Mouse (Mus musculus): ENCODE measurements around the gene Dgkg. TPM values are rescaled to one million over a fixed set of nuclear protein-coding genes. Genes with fewer than 3 reads are reported as not detected.

Gene Dgkg
- polyA plus RNA-seq, 1 experiment = 44.3 TPM

DNA sequence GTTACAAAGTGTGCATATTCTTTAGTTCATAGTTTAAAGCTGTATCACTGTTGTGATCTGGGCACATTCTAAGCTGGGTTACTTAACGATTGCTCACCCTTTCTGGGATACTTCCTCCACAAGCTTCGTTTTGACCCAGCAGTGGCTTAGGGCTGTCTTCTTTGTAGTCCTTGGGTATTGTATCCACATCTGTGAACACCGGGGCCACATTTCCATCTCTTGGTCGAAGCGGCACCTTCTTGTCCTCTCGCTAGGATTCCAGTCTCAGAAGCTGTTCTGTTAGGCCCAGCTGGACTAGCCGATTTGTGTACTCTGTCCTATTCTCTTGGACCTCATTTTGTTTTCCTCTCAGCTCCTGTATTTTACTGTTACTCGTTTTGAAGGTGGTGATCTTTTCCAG is 13.6 kb downstream of the Dgkg start:
- no peak overlapping the region for H3K4me3 ChIP-seq (replicated peaks; ENCODE audit: insufficient read depth, low read depth, low read length)
- WGBS = 79% methylated on average over 8 of the region's 8 CpGs
- no peak overlapping the region for H3K27ac ChIP-seq (ENCODE audit: insufficient read depth, low read length)
- no peak for TF ChIP-seq POLR2A (IDR thresholded peaks at IDR 0.05; ENCODE audit: borderline replicate concordance, insufficient read depth, low read length)
- no peak for TF ChIP-seq CTCF (IDR thresholded peaks at IDR 0.05; ENCODE audit: borderline replicate concordance, insufficient read depth, low read depth, low read length)
- no peaks in the 10 kb centered on the region for H3K27me3 ChIP-seq (ENCODE audit: control insufficient read depth, insufficient read depth, low read length)
- DNase-seq = no peak
- H3K4me1 ChIP-seq (ENCODE audit: control insufficient read depth, insufficient read depth, low read length) = no peaks in the 10 kb centered on the region

DNA sequence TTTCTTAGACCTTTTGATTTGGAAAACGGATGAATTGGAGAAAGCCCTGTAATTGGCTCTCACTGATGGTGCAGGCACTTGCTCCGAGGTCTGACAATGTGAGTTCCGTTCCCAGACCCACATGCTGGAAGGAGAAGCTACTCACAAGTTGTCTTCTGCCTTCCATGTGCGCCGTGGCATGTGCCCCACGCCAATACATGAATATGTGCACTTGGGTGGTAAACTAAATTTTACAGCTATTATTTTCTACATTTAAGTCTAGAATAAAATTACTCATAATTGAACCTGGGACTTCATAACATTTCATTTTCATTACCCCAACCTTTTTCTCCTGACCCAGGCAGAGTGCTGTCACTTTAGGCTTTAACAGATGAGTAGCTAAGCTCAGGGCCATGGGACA is 14.1 kb downstream of the Dgkg start:
- DNase-seq = no peak
- no peaks in the 10 kb centered on the region for H3K27me3 ChIP-seq (ENCODE audit: control insufficient read depth, insufficient read depth, low read length)
- WGBS = 82% methylated on average over 6 of the region's 6 CpGs
- TF ChIP-seq POLR2A (IDR thresholded peaks at IDR 0.05; ENCODE audit: borderline replicate concordance, insufficient read depth, low read length) (no peak), CTCF (IDR thresholded peaks at IDR 0.05; ENCODE audit: borderline replicate concordance, insufficient read depth, low read depth, low read length) (no peak)
- no peaks in the 10 kb centered on the region for H3K4me1 ChIP-seq (ENCODE audit: control insufficient read depth, insufficient read depth, low read length)
- H3K4me3 ChIP-seq (replicated peaks; ENCODE audit: insufficient read depth, low read depth, low read length) = no peak overlapping the region
- no peak overlapping the region for H3K27ac ChIP-seq (ENCODE audit: insufficient read depth, low read length)

DNA sequence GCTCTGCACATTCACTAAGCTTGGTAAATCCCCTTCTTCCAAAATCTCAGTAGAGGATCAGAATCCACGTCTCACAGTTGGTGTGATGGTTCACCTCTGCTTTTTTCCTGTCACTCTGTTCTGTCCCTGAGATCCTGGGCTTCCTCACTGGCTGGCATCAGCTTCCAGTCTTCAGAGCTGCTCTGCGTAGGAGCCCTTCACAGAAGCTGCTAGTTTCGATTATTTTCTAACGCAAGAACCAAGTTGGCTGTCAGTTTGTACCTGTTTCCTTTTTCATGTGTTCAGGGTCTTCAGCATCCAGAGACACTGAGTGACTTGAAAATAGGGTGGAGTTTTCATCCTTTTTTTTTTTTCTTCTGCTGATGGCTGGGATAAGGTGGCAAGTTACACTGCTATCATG is 15.0 kb downstream of the Dgkg start:
- TF ChIP-seq POLR2A (IDR thresholded peaks at IDR 0.05; ENCODE audit: borderline replicate concordance, insufficient read depth, low read length) (no peak), CTCF (IDR thresholded peaks at IDR 0.05; ENCODE audit: borderline replicate concordance, insufficient read depth, low read depth, low read length) (no peak)
- 81% methylated on average over 4 of the region's 4 CpGs for WGBS
- no peaks in the 10 kb centered on the region for H3K27me3 ChIP-seq (ENCODE audit: control insufficient read depth, insufficient read depth, low read length)
- DNase-seq = no peak
- no peak overlapping the region for H3K4me3 ChIP-seq (replicated peaks; ENCODE audit: insufficient read depth, low read depth, low read length)
- no peak overlapping the region for H3K27ac ChIP-seq (ENCODE audit: insufficient read depth, low read length)
- no peaks in the 10 kb centered on the region for H3K4me1 ChIP-seq (ENCODE audit: control insufficient read depth, insufficient read depth, low read length)

DNA sequence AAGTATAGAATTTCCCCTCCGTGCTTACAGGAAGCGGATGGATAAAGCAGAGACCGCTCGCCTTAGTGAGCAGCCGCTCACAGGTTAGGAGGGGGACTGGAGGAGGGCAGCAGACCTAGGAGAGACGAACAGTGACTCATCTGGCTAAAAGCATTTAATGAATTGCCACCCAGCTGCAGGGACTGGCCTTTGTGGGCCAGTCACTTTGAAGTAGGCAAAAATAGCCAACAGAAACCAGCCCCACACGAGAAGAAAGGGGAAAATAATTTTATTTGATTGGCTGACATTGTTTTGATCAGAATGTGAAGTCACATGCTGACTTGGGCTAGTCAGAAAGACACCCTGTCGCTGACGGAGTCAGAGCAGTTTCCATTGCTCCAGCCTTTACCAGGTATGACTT is 15.4 kb downstream of the Dgkg start:
- Histone ChIP-seq H3K4me3 (replicated peaks; ENCODE audit: insufficient read depth, low read depth, low read length) (no peak overlapping the region), H3K27me3 (ENCODE audit: control insufficient read depth, insufficient read depth, low read length) (no peaks in the 10 kb centered on the region), H3K4me1 (ENCODE audit: control insufficient read depth, insufficient read depth, low read length) (no peaks in the 10 kb centered on the region), H3K27ac (ENCODE audit: insufficient read depth, low read length) (no peak overlapping the region)
- no peak for DNase-seq
- no peak for TF ChIP-seq POLR2A (IDR thresholded peaks at IDR 0.05; ENCODE audit: borderline replicate concordance, insufficient read depth, low read length)
- no peak for TF ChIP-seq CTCF (IDR thresholded peaks at IDR 0.05; ENCODE audit: borderline replicate concordance, insufficient read depth, low read depth, low read length)
- WGBS = 57% methylated on average over 9 of the region's 9 CpGs

DNA sequence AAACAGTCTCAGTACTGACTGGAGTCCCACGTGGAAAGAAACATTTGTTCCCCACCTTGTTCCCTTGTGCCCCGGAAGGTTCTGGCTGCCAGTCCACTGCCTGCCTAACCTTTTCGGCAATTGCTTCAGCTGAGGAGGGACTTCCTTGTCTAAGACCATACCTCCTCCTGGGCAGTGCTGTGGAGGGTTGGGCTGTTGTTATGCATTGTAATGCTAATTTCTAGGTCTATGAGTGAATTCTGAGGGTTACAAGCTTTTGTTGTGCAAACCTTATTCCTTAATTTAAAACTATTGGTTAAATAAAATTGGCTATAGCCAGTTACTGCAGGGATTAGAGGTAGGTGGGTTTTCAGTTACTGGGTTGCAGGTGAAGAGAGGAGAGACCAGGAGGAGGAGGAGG is 19.7 kb downstream of the Dgkg start:
- WGBS = 37% methylated on average over 3 of the region's 3 CpGs
- DNase-seq = no peak
- Histone ChIP-seq H3K4me3 (replicated peaks; ENCODE audit: insufficient read depth, low read depth, low read length) (no peak overlapping the region), H3K4me1 (ENCODE audit: control insufficient read depth, insufficient read depth, low read length) (no peaks in the 10 kb centered on the region), H3K27me3 (ENCODE audit: control insufficient read depth, insufficient read depth, low read length) (no peaks in the 10 kb centered on the region), H3K27ac (ENCODE audit: insufficient read depth, low read length) (no peak overlapping the region)
- TF ChIP-seq CTCF (IDR thresholded peaks at IDR 0.05; ENCODE audit: borderline replicate concordance, insufficient read depth, low read depth, low read length) (no peak), POLR2A (IDR thresholded peaks at IDR 0.05; ENCODE audit: borderline replicate concordance, insufficient read depth, low read length) (no peak)

DNA sequence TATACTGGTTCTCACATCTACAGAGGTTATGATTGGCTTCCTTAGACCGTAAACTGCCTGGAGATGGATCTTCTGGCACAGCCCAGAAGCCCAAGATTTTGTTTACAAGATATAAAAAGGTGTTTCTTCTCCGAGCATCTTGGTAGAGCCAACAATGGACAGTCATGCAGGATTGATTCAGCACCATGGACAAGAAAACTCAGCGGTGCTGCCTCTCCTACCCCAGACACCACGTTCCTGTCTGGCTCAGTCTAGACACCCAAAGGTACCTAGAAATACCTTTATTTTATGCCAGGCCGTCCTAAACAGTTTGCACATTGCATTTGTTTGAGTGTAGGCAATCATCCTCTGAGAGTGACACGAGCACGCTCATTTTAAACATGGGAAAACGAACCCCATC is 21.3 kb downstream of the Dgkg start:
- H3K27ac ChIP-seq (ENCODE audit: insufficient read depth, low read length) = no peak overlapping the region
- 72% methylated on average over 8 of the region's 8 CpGs for WGBS
- no peak for DNase-seq
- no peaks in the 10 kb centered on the region for H3K27me3 ChIP-seq (ENCODE audit: control insufficient read depth, insufficient read depth, low read length)
- no peaks in the 10 kb centered on the region; the same call in 1 of the 2 replicates for H3K4me1 ChIP-seq (ENCODE audit: control insufficient read depth, insufficient read depth, low read length)
- TF ChIP-seq CTCF (IDR thresholded peaks at IDR 0.05; ENCODE audit: borderline replicate concordance, insufficient read depth, low read depth, low read length) (no peak), POLR2A (IDR thresholded peaks at IDR 0.05; ENCODE audit: borderline replicate concordance, insufficient read depth, low read length) (no peak)
- H3K4me3 ChIP-seq (replicated peaks; ENCODE audit: insufficient read depth, low read depth, low read length) = no peak overlapping the region

DNA sequence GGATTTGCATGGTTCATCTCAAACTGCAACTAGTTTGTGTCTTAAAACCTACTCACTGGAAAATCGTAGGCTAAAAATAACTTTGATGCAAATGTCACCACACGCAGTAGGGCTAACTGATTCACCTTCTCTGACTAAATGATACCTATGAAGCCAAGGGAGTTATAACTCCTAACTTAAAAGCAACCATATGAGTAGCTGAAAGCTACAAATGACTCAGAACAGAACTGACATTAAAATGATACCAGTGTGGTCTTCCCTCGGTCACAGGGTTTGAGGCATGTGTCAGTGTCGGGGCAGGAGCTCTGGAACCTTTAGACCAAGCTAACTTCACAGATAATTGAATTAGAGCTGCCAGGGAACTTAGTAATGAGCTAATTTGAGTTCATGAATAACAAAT is 24.0 kb downstream of the Dgkg start:
- 81% methylated on average over 4 of the region's 4 CpGs for WGBS
- no peak for TF ChIP-seq CTCF (IDR thresholded peaks at IDR 0.05; ENCODE audit: borderline replicate concordance, insufficient read depth, low read depth, low read length)
- TF ChIP-seq POLR2A (IDR thresholded peaks at IDR 0.05; ENCODE audit: borderline replicate concordance, insufficient read depth, low read length) = no peak
- no peak overlapping the region for H3K4me3 ChIP-seq (replicated peaks; ENCODE audit: insufficient read depth, low read depth, low read length)
- H3K27me3 ChIP-seq (ENCODE audit: control insufficient read depth, insufficient read depth, low read length) = no peaks in the 10 kb centered on the region
- no peak overlapping the region for H3K27ac ChIP-seq (ENCODE audit: insufficient read depth, low read length)
- H3K4me1 ChIP-seq (ENCODE audit: control insufficient read depth, insufficient read depth, low read length) = no peaks in the 10 kb centered on the region; the same call in 1 of the 2 replicates
- no peak for DNase-seq

DNA sequence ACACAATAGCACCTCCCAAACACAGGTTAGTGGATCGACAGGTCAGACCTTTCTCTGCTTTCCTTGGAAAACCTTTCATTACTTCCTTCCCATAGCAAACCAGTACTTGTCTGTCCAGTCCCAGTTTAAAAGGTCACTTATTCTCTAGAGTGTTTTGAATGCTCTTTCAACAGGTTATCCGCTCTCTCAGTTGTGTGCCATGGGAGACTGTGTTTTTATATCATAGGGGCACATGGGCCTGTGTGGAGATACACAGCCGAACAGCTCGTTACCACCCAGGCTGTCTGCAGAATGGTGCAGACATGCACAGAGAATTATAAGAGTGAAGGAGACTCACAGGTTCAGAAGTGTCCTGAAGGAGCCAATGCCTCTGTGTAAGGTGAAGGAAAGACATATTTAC is 26.7 kb downstream of the Dgkg start:
- WGBS = 92% methylated on average over 4 of the region's 4 CpGs
- H3K27me3 ChIP-seq (ENCODE audit: control insufficient read depth, insufficient read depth, low read length) = no peaks in the 10 kb centered on the region
- H3K4me1 ChIP-seq (ENCODE audit: control insufficient read depth, insufficient read depth, low read length) = peaks cover 7% of the 10 kb centered on the region
- DNase-seq = no peak
- no peak overlapping the region for H3K4me3 ChIP-seq (replicated peaks; ENCODE audit: insufficient read depth, low read depth, low read length)
- TF ChIP-seq POLR2A (IDR thresholded peaks at IDR 0.05; ENCODE audit: borderline replicate concordance, insufficient read depth, low read length) (no peak), CTCF (IDR thresholded peaks at IDR 0.05; ENCODE audit: borderline replicate concordance, insufficient read depth, low read depth, low read length) (no peak)
- no peak overlapping the region for H3K27ac ChIP-seq (ENCODE audit: insufficient read depth, low read length)

Data from cerebellum, adult 2 months (tissue).